Mouse (Mus musculus) stomach, postnatal 0 days (tissue): ENCODE measurements around the gene Fpgs. TPM values are rescaled to one million over a fixed set of nuclear protein-coding genes. Genes with fewer than 3 reads are reported as not detected.
A peak's percentile ranks its signal among the peaks of the same experiment; 100 is the strongest.

Experiments used
- ATAC-seq: fragments of 200-750 bp; cut with Nextera tagmentation; 2 replicates; pipeline ENCODE4 v1.8.0; 2017; ENCODE audit not compliant: low FRiP score, low TSS enrichment
- DNase-seq: peaks from one replicate; pipeline ENCODE4 v3.0.0-alpha.2; 2016; ENCODE audit warnings: low spot score
- H3K27ac ChIP-seq: fragments of 300-500 bp; sonication (generic); replicated peaks from 2 replicates; pipeline ENCODE4 v1.5.1; 2014; ENCODE audit warnings: mild to moderate bottlenecking, control low read depth
- H3K27me3 ChIP-seq: fragments of 300-500 bp; sonication (generic); 2 replicates; pipeline ENCODE4 v1.6.1; 2014; ENCODE audit warnings: low read length; ENCODE audit not compliant: control insufficient read depth, insufficient read depth
- H3K36me3 ChIP-seq: fragments of 300-500 bp; sonication (generic); 2 replicates; pipeline ENCODE4 v1.6.1; 2014; ENCODE audit warnings: low read length, mixed read lengths; ENCODE audit not compliant: control insufficient read depth, insufficient read depth
- H3K4me1 ChIP-seq: fragments of 300-500 bp; sonication (generic); replicated peaks from 2 replicates; pipeline ENCODE4 v1.6.1; 2014; ENCODE audit warnings: antibody characterized with exemption; ENCODE audit not compliant: control insufficient read depth, insufficient read depth
- H3K4me2 ChIP-seq: fragments of 300-500 bp; sonication (generic); replicated peaks from 2 replicates; pipeline ENCODE4 v1.6.1; 2014; ENCODE audit warnings: low read depth, mild to moderate bottlenecking, control low read depth, moderate library complexity
- H3K4me3 ChIP-seq: fragments of 300-500 bp; sonication (generic); 2 replicates; pipeline ENCODE4 v1.5.1; 2014; ENCODE audit warnings: low read depth, low read length, control low read depth
- H3K9ac ChIP-seq: fragments of 300-500 bp; sonication (generic); 2 replicates; pipeline ENCODE4 v1.6.1; 2014; ENCODE audit warnings: mild to moderate bottlenecking, low read length, control low read depth, mixed read lengths
- H3K9me3 ChIP-seq: fragments of 300-500 bp; sonication (generic); 2 replicates; pipeline ENCODE4 v1.6.1; 2016; ENCODE audit warnings: low read length; ENCODE audit not compliant: control insufficient read depth
- CTCF ChIP-seq: IDR thresholded peaks from 2 replicates; pipeline ENCODE4 v1.5.1; 2016; ENCODE audit warnings: antibody characterized with exemption, low read depth, mild to moderate bottlenecking, moderate library complexity
- EP300 ChIP-seq: optimal IDR thresholded peaks from 2 replicates; pipeline ENCODE3; 2016; ENCODE audit warnings: antibody characterized with exemption
- WGBS: fragments of 180-500 bp; shearing (Covaris S2); extraction: QIAGEN DNeasy Blood & Tissue Kit; methylation state at CpG from one replicate; pipeline ENCODE4 v1.1.7; 2014; 5-methylcytosine and 5-hydroxymethylcytosine counted together
- polyA plus RNA-seq: library from polyadenylated mRNA; unstranded; fragments of >200 nt; fragmentation: Nextera tagmentation; extraction: Ambion mirVana; gene quantifications from 2 replicates; pipeline ENCODE4 v1.2.1, GENCODE M21; 2015

Gene Fpgs
- polyA plus RNA-seq, 1 experiment from 2014 or later = 15.1 TPM

GRCm38 (mm10) chr2:32680051-32680451 lies 23.9 kb downstream of the Fpgs start:
- H3K9ac ChIP-seq = no peak overlapping the region
- WGBS = 26% methylated on average over 7 of the region's 7 CpGs
- peak; percentile 80 for ATAC-seq

GRCm38 (mm10) chr2:32677683-32678082 lies 26.3 kb downstream of the Fpgs start:
- WGBS = 85% methylated on average over 7 of the region's 7 CpGs
- Histone ChIP-seq H3K27ac (no peak overlapping the region), H3K4me3 (no peak overlapping the region), H3K4me1 (no peaks in the 10 kb centered on the region; the same call in 1 of the 2 replicates), H3K36me3 (peaks cover 5% of the 10 kb centered on the region; the same call in 1 of the 2 replicates), H3K4me2 (no peak overlapping the region), H3K9ac (no peak overlapping the region), H3K9me3 (no peaks in the 10 kb centered on the region), H3K27me3 (no peaks in the 10 kb centered on the region)
- TF ChIP-seq EP300 = no peak
- TF ChIP-seq CTCF = no peak
- ATAC-seq (no peak), DNase-seq (no peak)

More at GRCm38 (mm10) chr2:32680051-32680451, 23.9 kb downstream of the Fpgs start:
- Histone ChIP-seq H3K4me3 (no peak overlapping the region), H3K9me3 (no peaks in the 10 kb centered on the region), H3K27me3 (no peaks in the 10 kb centered on the region), H3K4me1 (no peaks in the 10 kb centered on the region; the same call in 1 of the 2 replicates), H3K4me2 (no peak overlapping the region), H3K27ac (peak overlapping the region; percentile 74), H3K36me3 (peaks cover 16% of the 10 kb centered on the region)
- DNase-seq = peak; percentile 51
- no peak for TF ChIP-seq CTCF
- TF ChIP-seq EP300 = no peak

GRCm38 (mm10) chr2:32676821-32677220 lies 27.1 kb downstream of the Fpgs start:
- Histone ChIP-seq H3K4me3 (no peak overlapping the region), H3K4me2 (no peak overlapping the region), H3K4me1 (no peaks in the 10 kb centered on the region; the same call in 1 of the 2 replicates), H3K9me3 (no peaks in the 10 kb centered on the region), H3K9ac (no peak overlapping the region), H3K27ac (no peak overlapping the region), H3K27me3 (no peaks in the 10 kb centered on the region), H3K36me3 (0 out of 2 replicates have a peak, but pooled peaks cover 7% of the 10 kb centered on the region)
- WGBS = 87% methylated on average over 3 of the region's 3 CpGs
- ATAC-seq (no peak), DNase-seq (no peak)
- TF ChIP-seq EP300 (no peak), CTCF (peak; percentile 46)

GRCm38 (mm10) chr2:32673176-32673917 lies 30.6 kb downstream of the Fpgs start:
- ATAC-seq = peak; percentile 81
- H3K4me3 ChIP-seq = no peak overlapping the region
- H3K27ac ChIP-seq = 0 out of 2 replicates have a peak overlapping the region, but pooled peaks have one; percentile 18
- H3K9me3 ChIP-seq = no peaks in the 10 kb centered on the region
- peak; percentile 83 for DNase-seq
- H3K9ac ChIP-seq = no peak overlapping the region
- TF ChIP-seq EP300 (no peak), CTCF (no peak)
- H3K36me3 ChIP-seq = 0 out of 2 replicates have a peak, but pooled peaks cover 7% of the 10 kb centered on the region
- 53% methylated on average over 16 of the region's 16 CpGs for WGBS
- no peaks in the 10 kb centered on the region for H3K4me1 ChIP-seq
- no peak overlapping the region for H3K4me2 ChIP-seq
- H3K27me3 ChIP-seq = no peaks in the 10 kb centered on the region

- Histone ChIP-seq H3K4me1 (no peaks in the 10 kb centered on the region), H3K9ac (no peak overlapping the region), H3K4me2 (no peak overlapping the region), H3K36me3 (0 out of 2 replicates have a peak, but pooled peaks cover 7% of the 10 kb centered on the region), H3K9me3 (no peaks in the 10 kb centered on the region), H3K4me3 (no peak overlapping the region), H3K27me3 (no peaks in the 10 kb centered on the region), H3K27ac (no peak overlapping the region)
- WGBS = 69% methylated on average over 9 of the region's 9 CpGs
- DNase-seq (no peak), ATAC-seq (no peak)
- peak; percentile 24; the same call in 1 of the 2 replicates for TF ChIP-seq CTCF
- no peak for TF ChIP-seq EP300
Observed at GRCm38 (mm10) chr2:32671907-32672595, 31.9 kb downstream of the Fpgs start.

GRCm38 (mm10) chr2:32671147-32671546 lies 32.8 kb downstream of the Fpgs start:
- Histone ChIP-seq H3K27ac (no peak overlapping the region), H3K27me3 (no peaks in the 10 kb centered on the region), H3K4me2 (no peak overlapping the region), H3K9ac (no peak overlapping the region), H3K4me3 (no peak overlapping the region), H3K9me3 (no peaks in the 10 kb centered on the region), H3K4me1 (no peaks in the 10 kb centered on the region), H3K36me3 (0 out of 2 replicates have a peak, but pooled peaks cover 7% of the 10 kb centered on the region)
- no peak for ATAC-seq
- TF ChIP-seq EP300 (no peak), CTCF (no peak)
- no peak for DNase-seq
- WGBS = 87% methylated on average over 9 of the region's 9 CpGs
